Mouse (Mus musculus) adrenal gland, adult (tissue): ENCODE measurements around the gene Them7.

Source experiments
- DNase-seq, 2 experiments: peaks; one replicate each; pipeline ENCODE4 v3.0.0; 2022 to 2023; ENCODE audit warnings: low spot score in 1 of 2; ENCODE audit not compliant: inconsistent age in 2 of 2

Them7 gene

DNA sequence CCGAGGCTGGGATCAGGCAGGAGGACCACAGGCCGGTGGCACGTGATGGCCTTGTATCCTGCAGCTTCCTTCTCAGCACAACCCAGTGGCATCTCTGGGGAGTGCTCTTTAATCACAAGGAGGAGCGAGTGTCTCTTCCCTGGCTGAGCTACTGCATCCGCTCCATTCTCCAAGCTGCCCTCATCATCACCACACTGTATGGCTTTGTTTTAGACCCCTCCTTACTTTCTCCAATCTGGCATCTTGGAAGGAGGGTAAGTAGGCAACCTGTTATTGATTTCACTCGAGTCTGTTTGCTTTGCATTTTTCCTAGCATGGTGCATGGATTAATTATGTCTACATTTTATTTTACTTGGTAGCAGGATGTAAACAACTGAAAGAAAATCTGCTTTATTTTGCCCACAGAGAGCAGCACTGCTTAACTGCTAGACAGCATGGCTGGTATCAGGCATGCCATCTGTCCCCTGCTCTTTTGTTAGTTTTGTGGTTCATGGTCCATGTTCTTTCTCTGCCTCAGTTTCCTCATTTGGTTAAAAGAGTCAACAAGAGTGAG is 79.9 kb downstream of the Them7 start:
- no peak for DNase-seq

DNA sequence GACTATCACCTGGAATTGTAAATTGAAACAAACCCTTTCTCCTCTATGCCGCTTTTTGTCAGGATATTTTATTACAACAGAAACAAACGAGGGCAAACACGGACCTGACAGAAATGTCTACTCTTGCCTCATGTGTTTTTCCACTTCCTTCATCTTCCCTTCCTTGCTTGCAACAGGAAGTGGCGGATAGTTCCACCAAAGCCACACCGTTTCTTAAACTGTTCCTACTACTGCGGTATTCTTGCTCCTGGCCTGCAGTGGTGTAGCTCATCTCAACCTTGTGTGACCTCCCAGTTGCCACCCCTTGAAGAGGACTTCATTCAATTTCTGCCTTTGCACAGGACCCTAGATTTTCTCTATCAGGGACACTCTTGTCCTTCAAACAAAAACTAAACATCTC is 81.8 kb downstream of the Them7 start:
- DNase-seq = no peak

DNA sequence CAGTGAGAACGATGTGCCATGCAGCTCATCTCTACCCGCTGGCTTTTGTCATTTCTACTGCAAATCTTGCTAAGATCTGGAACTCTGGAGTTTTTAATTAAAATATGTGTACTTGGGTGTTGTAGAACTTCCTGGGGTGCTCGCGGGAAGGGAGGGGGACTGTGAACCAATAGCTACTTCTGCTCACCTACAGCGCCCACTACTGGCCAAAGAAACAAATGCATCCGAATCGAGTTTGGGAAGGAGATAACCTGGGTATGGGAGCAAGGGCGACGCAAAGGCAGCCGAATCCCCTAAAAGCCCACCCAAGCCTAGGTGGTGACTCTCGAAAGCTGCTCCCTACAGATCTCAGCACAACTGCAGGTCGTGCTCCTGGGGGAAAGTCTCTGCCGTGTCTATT is 87.3 kb downstream of the Them7 start:
- no peak for DNase-seq

DNA sequence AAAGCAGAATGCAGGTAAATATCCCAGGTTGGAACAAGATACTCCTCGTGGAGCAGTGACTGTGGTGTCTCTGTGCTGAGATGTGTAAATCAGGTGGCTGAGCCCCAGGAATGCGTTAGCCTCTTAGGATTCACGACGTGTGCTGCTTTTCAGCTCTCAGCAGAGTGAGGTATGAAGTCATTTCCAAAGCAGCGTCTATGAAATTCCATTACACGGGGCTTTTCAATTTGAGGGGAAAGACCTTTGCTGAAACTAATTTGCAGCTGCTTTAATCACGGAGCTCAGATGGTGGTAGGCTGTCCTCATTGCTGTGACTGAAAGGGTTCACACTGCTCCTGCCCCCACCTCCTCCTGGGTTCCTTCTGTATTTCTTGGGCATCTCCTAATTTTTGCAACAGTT is 87.9 kb downstream of the Them7 start:
- no peak for DNase-seq

DNA sequence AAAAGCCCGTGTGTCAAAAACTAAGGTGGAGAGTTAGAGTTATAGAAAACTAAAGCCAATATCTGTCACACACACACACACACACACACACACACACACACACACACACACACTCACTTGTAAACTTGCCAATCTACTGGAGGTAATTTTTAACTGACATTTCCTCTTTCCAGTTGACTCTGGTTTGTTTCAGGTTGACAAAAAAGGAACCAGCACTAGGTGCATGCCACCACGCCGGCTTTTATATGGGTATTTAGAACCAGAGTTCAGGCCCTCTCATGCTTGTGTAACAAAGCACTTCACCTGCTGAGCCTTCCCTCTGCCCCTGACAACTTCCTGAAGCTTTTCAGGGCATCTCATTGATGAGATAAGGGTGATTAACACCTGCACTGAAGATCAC is 89.0 kb downstream of the Them7 start:
- no peak for DNase-seq

DNA sequence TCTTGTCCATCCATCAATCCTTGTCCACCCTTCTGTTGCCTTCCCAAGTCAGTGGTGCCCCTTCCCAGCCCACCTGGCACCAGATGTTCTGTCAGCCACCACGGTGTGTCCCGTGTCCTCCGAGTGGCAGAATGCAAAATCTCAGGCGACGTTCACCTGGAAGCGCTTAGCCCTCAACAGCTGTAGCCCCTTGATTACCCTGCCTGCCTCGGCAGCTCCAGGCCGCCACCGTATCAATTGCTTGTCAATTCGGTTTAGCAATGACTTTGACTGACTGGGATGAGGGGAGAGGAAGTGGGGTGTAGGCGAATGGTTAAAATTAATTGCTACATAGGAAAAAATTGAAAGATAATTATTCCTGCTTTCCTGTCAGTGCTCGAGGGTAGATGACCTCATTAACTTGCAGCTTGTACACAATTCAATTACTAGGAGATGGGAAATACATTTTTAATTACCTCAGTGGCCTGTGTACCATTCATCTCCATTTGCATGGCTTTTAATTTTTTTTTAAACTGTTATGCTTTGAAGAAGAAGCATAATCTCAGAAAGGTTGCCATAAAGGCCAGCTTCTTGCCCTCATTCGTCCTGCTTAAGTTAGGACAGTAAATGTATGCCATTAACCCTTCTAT is 93.5 kb downstream of the Them7 start:
- DNase-seq = no peak

DNA sequence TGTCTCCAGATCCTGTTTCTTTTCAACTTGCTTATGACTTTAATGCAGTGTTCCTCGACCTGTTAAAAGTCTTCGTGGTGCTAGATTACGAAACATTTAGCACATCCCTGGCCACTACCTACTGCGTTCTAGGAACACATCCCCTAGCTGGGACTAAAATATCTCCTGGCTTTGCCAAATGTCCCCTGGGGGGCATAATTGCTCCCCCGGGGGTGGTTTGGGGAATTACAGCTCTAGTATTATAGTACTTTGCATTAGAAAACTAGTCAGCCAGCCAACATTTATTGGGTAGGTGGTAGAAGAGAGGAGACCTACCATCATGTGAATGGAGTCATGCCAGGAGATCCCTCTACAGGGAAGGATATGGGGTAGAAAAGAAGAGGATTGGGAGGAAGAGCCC is 101.9 kb downstream of the Them7 start:
- no peak for DNase-seq

DNA sequence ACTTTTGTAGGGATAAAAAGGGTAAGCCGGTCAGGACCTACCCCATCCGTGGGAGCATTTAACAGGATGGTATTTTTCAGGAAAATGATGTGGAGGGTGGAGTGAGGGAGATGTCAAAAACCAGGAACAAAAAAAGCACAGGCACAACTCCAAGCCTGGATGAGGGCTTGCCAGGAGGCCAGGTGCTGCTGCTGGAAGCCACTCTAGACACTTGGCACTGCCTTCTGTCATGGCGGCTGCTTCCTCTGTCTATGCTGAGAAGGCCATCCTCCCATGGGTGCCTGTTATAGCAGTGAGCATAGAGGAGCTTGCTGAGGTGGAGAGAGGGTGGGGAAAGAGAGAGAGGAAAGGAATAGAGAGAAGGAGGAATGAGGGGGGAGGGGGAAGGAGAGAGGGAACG is 105.9 kb downstream of the Them7 start:
- no peak for DNase-seq

DNA sequence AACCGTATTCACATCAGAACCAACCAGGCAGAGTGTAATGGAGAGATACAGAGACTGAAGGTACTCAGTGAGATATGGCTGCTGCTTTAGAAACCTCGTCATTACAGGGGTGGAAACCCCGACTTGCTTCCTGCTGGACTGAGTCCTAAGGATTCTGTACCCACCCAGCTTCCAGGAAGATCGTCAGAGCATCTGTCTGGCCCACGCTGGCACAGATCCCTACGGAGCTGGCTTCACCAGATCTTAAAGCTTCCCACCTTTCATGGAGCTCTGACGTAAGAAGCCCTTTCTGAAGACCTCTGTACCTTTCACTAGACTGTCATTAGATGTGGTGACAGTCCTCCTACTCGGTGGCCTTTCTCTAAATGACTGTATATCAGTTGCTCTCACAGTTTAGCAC is 109.0 kb downstream of the Them7 start:
- no peak for DNase-seq

DNA sequence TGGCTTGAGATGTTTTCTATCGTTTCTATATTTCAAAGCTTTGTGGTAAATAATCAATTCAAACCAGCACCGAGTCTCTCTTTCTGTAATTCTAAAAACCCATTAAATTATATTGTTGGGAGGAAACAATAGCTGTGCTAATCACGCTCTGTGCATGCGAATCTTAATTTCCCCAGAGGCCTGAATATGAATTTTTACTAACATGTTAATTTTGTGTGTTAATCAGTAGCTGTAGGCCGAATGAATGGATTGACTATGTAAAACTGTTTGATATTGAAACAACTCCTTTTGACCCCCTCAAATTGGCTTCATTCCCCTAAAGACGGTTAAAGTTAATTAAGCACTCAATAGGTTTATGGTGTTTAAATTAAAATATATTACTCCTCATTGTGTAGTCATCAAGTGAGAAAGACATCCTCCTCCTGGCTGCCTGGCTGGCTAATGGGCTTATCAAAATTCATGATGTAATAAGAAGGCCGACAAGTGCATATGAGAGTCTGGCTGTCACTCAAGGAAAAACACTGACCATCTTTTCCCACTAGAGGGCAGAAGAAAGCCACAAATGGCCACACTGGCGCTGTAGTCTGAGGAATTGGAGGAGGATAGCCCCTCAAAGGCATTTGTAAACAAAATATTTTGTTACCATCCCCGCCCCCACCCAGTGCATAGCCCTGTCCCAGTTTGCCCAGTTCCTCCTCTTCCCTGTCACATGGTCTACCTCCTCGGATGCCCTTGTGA is 110.0 kb downstream of the Them7 start:
- DNase-seq = peak; percentile 17 to 85

DNA sequence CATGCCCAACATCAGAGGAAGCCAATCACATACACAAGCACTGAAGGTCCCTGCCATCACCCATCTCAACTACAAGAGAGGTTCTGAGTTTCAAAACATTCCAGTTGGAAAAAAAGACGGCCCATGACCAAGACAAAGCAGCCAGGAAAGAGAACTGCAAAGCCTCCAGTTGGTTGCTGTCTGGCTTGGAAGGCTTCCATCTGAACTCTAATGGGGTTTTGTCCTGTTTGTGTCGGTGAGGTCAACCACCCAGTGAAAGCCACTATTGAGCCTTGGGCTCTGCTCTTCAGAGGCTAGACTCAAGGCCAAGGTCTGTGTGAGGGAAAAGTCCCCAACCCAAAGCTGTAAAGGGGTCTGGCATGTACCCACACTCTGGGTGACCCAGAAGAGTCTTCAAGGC is 111.5 kb downstream of the Them7 start:
- no peak for DNase-seq

DNA sequence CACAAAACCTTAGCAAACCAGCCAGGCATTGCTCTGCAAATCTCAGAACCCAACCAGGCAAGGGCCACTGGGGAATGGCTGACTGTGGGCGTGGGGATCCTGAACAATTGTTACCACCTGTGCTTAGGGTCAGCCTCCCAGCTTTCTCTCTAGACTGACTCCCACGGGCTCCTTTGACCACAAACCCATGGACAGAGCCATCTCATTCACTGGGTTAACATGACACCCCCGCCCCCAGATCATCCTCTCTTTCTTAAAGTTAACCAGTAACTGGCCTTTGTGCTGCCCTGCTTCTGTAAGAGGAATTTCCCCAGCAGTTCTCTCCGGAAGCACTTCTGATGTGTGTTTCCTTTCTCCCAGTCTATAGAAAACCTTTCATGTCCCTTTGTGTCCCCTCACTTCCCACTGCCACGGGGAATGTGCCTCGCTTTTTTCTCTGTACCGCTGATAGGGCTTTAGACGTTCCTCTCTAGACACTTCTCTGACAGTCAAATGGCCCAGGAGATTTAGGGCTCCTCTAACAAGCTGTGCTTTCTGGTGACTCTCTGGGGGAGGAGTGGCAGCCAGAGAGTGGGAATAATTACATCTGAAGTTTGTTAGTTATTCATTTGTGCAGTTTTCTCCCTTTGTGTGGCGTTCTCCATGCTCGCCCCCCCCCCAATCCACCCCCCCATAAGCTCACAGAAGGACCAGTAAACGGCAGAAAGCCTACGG is 112.4 kb downstream of the Them7 start:
- DNase-seq = no peak

DNA sequence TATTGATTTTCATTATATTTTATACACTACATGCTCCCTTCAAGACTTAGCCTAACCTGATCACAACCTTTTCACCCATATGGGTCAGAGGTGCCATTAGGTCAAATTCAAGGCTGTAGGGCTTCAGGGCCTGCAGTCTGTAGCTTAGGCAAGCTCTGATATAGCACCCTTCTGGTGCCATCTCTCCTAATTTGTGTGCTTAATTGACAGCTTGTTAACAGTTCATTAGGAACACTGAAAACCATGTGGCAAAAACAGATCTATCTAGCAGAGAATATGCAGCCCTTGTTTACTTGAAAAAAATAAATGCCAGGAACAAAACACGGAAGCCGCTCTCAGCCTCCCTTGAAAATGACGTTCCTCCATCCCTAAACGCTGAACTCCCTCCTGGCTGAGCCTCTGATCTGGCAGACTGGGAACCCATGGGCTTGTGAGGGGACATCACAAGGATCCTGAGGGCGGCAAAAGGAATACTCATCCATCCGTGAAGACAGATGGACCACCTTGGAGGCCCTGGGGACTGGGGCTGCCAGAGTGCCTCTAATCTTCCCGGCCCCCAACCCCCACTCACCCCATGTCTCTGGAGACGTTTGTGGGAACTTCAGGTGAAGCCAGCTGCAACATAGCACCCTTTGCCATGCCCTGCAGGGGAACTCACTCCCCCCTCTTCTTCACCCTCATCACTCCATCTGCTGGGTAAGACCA is 113.2 kb downstream of the Them7 start:
- no peak for DNase-seq

DNA sequence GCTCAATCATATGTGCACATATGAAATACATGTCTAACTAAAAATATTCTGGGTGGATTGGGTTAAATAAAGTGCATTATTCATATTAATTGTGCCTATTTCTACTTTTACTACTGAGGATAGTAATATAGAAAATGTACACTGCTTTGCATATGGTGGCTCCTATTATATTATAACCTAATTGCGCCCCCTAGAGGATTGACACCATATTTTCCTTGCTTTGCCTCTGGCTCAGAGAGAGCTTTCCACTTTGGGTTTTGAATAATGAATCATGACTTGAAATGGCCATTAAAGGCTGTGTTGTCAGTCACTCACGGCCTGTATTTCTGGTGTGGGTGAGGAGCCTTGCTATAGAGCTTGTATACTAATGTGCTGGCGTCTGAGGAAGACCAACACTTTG is 115.9 kb downstream of the Them7 start:
- peak in 1 of 2 experiments; percentile 48 for DNase-seq

DNA sequence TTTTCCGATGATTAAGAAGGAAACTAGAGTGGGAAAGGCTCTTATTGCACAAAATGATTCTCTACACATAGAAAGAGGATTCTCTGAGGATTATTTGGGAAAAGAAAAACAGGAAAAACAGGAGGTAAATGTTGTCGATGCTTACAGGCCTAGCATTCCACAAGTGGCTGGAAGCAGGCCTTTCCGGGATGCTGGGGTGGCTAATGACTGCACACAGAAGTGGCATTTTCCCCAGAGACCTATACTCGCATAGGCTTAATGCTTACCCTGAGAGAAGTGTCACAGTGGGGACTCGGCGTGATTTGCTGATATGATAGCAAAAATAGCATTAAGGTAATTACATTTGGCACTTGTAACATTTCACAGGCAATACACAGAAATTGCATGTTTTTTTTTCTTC is 124.8 kb downstream of the Them7 start:
- DNase-seq = no peak

DNA sequence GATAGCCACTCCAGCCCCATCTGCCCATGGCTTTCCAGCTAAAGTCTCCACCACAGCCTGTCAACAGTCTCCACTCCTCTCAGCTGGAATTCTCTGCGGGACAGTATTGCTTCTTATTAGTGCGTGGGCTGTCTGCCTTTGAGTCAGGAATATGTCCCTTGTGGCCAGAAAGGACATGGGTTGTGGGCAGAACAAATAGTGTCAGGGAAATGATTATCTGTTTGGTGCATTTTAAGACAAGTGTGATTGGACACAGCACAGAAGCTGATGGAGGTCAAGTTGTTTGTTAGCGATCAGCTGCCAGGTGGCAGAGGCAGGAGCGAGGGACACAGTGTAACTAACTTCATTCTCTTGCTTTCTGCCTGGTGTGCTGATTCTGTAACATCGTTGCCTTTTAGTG is 132.7 kb downstream of the Them7 start:
- DNase-seq = no peak

DNA sequence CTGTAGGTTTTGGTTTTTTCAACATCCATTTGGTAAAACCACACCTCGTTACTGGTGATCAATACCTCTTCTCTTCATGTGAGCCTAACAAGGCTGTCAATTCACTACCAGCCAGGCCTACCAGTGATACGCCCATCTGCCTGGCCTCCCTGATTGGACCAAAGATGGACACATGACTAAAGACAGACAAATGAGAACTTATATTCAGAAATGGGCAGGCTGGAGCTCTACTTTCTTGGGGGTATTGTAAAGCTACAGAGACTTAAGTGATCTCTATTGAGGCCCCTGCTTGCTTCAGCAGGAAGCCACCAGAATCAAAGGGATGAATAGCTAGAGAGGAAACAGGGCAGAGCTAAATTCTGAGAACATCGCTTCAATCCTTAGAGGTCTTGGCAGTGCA is 133.9 kb downstream of the Them7 start:
- no peak for DNase-seq

DNA sequence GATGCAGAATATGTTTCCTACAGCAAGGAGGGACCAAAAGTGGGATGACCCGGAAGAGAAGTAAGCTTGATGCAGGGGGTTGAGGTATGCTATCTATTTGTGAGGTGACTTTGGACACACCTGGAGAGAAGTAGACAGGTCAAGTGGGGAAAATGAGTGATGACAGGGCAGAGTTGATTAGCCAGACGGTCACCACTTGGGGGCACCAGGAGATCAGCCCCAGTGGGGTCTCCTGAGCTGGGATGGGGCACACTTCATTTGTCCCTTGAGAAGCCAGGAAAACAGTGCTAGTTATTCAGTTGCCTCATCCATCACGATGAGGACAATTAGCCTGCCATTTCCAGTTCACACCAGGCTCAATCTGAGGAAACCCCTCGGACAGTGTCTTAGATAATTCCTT is 143.5 kb downstream of the Them7 start:
- DNase-seq = peak in 1 of 2 experiments; percentile 35

DNA sequence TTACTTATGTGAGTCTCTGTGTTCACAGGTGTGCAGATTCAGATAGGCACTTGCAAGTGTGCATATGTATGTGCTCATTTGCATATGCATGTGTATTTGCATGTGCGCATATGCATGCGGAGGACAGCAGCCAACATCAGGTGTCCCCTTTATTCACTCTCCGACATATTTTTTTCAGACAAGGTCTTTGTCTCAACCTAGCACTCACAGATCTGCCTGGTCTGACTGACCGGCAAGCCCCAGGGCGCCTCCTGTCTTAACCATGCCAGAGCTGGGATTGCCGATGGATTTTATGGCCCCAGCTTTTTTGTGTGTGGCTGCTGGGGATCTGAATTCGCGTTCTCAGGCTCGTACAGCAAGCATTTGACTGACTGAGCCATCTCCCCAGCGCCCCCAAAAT is 146.1 kb downstream of the Them7 start:
- no peak for DNase-seq

DNA sequence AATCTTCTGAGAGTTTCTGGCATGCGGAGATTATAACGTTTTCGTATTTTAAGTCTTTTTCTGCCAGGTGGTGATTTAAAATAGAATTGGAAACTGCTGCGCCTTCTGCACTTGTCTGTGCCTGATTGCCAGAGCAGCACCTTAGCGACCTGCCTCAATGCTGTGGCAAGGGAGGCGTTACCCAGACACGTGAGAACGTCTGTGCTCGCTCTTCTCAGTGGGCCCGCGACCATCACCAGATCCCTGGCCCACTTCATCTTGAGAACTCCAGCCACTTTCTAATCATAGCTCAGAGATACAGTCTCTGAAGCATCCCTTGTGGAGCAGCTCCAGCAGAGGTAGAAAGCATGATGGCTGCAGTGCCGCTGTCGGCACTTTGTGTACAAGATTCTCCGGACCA is 146.6 kb downstream of the Them7 start:
- no peak for DNase-seq

DNA sequence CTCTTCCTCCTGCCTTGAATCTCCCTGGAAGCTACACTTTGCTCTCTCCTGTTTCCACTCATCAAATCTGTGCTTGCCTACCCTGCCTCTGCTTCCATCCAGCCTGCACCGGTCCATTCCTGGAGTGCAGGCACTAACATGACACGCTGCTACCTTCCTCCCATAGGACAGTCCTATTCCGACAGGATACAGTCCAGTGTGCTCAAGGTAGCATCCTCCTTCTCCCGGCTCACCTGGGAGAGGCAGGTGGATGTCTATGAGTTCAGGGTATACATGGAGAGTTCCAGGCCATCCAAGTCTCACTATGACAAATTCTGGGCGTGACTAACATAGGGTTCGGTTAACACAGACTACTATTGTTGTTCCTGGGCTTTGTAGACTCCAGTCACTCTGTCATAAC is 148.0 kb downstream of the Them7 start:
- no peak for DNase-seq

DNA sequence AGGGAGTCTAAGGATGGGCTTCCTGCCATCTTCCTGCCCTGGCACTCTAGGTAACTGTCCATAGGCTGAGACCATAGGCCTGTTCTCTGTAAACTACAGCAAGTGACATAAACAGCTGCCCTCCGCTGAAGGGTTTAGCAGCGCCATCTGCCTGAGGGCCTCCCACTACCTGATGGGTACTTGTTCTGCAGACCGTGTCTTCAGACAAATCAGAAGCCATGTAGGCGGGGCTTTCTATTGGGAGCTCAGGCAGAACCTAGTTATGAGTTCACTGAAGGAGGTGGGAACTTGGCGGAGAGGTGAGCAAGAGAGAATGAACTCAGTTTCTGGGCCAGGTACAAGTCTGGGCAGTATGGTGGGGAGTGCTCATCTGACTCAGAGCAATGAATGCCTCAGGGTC is 148.6 kb downstream of the Them7 start:
- DNase-seq = no peak
